Mouse (Mus musculus) kidney, postnatal 36 days (tissue): ENCODE data around the gene Anks6.

ENCODE experiments used
- DNase-seq, 2 experiments: peaks; one replicate each; pipeline ENCODE4 v3.0.0; 2021 to 2022; ENCODE audit warnings: mixed read lengths in 2 of 2

Anks6 gene

DNA sequence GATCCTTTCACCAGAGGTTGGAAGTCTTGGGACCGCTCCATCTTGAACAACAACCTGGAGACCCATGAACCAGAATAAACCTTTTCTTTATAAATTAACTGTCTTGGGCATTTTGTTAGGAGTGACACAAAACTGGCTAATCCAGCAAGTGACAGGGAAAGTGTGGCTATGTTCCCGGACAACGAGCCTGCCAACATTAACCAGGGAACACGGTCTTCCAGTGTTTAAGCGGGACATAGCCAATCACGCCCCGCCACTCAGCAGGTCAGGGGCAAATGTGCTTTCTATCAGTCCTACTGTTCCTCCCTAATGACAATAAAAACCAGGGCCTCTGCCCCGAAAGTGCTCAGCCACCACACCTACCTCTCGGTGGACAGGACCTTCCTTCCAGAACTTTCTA is 13.4 kb downstream of the Anks6 start:
- peak; percentile 57 to 58 for DNase-seq

DNA sequence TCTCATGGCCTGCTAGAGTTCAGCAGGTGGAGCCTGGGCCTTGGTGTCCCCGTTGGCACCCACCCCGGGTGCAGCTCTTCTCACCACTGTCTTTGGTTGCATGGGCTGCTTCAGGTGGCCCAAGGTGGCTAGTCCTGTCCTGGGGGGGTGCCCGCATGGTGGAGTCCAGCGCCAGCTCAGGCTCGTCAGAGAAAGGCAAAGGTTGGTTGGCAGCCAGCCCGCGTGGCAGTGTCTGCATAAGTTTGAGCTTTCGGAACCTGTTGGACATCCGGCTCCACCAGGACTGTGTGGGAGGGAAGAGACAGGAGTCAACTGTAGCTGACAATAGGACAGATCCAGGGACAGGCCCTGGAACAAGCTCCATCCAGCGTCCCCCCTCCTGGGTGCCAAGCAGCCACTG is 17.6 kb downstream of the Anks6 start:
- DNase-seq: peak; percentile 94

DNA sequence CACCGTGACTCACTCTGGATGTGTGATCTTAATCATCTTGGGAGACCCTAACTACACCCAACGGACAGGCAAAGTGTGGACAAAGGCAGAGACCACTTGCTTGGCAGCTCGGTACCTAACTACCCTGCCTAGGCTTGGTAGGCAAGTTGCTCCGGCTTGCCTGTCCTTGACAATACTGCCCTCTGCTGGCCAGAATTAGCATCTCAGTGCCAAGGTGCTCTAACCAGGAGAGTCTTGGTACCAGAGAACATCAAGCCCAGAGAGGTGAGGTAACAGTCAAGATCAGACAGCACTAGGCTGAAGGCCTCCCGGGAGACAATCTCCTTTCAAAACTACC is 19.9 kb downstream of the Anks6 start:
- peak; percentile 81 to 93 for DNase-seq

DNA sequence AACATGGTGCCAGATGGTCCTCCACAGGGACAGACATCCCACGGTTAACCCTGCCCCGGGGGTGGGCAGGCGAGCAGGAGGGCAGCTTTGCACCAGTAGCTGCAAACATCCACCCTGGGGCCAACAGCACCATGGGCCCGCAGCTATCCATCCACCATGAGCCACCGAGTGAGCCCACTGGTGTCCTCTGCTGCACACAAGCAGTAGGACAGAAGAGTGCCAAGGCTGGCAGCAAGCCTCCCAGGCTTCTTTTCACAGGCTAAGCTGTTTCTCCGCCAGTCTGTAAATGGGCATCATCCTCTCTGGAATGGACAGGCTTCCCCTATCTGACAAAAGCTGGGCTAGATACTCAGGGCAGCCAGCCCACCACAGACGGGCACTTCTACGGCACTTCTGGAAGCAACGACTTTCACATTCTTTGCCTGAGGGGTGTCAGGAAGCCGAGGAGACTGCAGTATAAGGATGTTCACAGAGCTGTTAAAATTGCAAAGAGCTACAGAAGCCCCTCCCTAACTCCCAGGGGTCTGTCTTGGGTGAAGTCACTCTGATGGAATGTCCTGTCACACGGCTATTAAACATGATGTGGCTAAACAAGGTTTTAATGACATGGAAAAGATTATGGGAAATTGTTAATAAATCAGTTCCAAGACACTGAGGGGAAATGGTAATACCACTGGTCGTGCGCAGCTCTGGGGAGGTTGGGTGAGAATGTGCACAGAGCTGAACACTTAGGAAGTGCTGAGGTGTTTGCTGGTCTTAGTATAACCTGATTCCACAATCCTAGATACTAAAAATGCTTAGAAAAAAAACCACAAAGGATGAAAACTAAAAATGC is 20.5 kb downstream of the Anks6 start:
- DNase-seq: no peak

DNA sequence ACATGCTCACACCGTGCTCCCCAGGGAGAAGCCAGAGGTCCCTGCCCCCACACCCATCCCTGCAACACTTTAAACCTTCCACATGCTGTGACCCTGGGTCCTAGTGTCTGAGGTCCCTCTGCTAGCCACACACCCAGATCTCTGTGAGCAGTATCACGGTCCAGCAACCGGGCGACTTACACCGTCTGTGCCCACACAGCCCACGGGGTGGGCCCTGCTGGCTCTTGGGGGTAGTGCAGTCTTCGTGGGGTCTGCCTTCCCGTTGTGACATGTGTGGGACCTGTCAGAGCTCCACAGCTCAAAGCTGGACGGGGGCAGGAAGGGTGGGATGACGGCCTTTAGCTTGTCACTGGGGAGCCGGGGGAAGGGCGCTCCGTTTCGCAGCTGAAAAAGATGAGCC is 21.7 kb downstream of the Anks6 start:
- DNase-seq: no peak

DNA sequence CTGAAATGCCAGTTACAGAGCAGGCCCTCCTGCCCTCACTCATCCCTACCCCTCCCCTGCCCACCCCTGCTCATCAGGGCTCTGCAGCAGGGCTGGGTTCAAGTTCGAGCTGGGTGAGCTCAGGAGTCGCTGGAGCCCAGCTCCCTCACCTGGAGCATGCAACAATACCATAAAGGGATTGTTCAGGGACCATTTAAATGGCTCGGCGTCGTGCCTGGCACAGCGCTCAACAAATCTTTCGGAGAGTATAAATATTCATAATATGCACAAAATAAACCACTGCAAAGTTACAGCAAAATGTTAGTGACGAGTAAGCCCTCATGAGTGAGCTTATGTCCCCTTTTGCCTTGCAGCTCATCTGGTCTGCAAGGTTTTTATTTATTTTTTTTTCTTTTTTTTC is 25.1 kb downstream of the Anks6 start:
- DNase-seq: no peak

DNA sequence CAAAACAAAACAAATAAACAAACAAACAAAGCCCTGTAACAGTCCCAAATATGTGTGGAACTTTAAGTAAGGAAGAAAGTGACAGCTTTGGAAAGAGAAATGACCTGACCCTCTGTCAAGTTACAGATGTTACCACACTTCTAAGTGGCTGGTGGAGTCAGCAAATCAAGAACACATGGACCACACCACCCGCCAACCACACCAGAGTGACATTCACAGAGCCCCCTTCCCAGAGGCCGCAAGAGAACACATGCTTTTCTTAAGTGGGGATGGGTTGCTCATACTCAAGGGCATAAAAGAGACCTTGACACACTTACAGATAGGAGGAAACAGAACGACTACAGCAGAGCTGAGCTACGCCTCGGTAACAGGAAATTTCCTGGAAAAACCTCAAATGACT is 28.4 kb downstream of the Anks6 start:
- no peak for DNase-seq

DNA sequence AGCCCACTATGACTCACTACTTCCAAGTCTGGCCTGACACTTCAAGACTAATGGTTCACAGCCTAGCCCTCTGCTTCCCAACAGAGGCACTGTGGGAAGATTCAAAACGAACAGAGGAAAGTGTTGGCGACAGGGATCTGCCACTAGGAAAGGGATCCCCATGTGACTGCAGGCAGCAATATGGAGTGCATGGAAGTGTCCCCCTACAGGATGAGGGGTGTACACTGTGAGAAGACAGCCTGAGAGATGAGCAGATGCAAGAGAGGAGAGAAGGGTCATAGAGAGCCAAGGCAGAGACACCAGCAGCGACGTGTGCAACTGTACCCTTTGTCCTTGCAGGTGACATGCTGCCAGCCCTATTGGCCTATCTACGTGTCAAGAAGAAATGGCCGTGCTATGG is 33.3 kb downstream of the Anks6 start:
- DNase-seq: no peak

DNA sequence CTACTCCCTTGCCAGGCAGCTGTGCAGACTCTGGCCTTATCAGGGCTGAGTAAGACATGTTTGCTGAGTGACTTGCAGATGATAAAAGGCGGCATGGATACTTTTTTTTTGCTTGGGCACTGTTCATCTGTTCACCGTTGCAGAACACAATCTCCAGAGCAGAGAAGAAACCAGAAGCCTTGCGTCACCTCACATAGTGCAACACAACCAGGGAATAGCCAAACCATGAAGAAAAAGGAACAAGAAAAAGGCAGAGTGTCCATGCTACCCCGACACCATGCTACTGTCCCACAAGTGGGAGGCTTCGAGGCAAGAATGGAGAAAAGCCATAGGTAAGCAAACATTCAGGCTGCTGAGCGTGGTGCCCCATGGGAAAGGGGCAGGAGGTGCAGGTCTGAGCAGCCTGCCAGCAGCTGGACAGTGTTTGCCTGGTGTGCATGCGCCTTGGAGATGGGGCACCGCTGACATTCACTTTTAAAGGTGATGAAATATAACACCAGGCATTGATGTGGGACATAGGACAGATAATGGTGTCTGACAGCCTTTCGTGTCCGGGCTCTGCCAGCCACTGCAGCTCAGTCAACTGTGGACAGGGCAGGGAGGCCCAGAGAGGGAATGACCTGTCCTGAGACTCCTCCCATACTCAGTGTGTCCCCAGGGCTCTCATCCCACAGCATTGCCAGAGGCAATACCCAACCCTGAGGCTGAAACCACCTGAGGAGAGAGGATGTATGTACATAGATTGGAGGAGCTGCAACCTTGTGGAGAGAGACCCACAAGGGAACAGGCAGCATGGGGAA is 34.2 kb downstream of the Anks6 start:
- DNase-seq: no peak

DNA sequence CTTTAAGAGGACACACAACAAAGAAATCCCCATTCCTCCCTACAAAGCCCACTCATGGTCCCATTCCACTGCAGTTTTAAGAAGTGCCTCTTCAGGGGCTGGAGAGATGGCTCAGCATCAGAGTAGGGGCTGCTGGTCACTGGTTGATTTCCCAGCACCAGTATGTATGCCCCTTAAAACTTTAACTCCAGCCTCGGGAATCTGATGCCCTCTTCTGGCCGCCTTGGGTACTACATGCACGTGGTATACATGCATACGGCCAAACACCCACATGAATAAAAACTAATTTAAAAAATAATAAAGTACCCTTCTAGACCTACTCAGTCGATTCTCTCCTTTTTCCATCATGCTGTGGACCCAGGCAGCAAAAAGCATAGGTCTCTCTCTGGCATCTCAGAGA is 36.7 kb downstream of the Anks6 start:
- peak; percentile 40 to 85 for DNase-seq

DNA sequence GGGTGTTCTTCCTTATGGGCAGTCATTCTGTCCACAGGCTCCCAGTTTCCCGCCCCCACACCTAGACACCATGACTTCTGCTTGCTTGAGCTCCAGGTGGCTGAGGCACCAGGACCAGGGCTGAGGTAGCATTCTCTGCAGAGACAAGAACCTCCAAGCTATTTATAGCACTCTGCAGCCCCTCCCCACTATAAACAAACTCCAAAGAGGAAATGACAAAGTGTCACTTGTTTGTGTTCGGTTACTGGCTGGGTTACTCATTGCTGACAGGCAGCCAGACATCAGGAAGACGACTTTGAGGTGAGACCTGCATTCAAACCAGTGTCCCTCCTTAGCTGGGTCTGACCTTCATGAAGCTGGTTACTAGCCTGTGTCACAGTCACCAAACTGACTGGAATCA is 42.1 kb downstream of the Anks6 start:
- no peak for DNase-seq

DNA sequence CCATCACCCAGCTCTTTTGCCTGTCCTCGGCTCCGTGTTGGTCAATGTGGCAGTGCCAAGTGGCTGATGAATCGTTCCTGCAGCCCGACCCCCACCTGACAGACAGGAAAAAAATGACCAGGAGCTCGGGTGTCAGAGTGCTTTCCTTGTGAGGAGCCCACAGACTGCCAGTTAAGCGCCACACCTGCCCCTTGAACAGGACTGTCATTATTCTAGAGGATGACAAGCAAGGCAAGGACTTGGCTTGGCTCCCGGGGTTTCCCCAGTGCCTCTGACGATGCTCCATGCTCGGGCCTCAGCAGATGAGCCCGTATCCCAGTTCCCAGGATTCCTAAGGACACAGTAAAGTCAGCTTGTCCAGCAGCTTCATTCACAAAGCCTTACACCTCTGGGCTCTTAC is 44.8 kb downstream of the Anks6 start:
- peak in 1 of 2 experiments; percentile 27 for DNase-seq

DNA sequence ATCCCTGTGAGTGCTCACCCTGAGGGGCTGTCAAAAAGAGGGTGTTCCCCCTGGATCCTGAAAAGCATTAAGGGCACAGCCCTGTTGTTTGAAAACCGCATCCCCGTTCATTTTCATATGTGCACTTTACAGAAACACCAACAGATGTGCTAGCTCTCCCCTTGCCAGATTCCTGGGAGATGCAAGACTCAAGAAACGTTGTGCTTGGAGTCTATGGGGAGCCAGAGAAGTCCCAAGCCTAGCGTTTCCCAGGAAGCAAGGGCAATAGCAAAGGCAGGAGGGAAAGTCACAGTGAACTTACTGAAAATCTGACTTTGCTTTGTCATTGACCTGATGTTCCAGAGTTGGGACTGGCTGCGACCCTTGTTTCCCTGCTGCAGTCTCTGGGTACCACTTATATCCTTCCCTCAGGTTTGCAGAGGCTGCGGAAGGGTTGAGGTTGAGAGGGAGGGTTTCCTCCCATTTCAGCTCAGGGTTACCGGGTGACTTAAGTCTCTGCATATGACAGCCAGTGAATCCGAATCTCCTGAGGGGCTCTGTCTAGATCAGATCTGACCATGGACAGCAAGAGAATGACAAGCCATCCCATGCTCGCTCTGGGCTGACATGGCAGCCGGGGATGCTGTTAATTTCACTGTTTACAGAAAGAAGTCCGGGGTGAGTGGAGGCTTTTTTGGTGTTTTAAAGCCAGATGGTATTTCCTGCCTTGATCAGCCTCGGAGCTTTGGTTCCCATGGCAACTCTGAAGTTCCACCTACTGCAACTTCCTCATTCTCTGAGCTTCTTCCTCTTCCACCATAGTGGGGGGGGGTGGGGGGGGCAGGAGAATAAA is 46.6 kb downstream of the Anks6 start:
- peak; percentile 26 to 48 for DNase-seq

DNA sequence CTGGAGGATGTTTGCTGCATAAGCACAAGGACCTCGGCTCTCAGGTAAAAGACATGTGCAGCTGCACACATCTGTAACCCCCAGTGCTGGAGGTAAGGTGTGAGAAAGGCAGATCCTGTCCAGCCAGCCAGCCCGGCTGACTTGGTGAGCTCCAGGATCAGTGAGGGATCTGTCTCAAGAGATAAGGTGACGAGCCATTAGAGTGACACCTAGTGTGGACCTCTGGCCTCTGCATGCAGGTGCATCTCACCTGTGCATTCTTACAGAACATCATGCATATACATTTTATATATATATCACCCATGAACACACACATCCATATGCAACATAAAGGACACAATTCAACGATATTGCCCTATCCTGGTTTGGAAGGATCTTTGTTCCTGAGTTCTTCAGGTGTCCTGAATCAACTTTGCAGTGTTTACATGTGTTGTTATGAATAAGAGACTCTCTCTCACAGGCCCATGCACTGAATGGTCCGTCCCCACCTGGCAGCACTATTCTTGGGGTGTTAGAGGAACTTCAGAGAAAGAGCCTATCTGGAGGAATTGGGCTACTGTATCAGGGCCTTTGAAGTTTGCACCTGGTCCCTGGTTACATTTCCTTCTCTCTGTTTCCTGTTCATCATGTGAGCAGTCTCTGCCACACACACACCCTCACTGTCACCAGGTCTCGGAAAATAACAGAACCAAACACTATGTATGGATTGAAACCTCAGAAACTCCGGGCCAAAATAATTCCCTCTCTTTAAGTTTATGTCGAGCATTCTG is 56.4 kb downstream of the Anks6 start:
- DNase-seq: no peak

DNA sequence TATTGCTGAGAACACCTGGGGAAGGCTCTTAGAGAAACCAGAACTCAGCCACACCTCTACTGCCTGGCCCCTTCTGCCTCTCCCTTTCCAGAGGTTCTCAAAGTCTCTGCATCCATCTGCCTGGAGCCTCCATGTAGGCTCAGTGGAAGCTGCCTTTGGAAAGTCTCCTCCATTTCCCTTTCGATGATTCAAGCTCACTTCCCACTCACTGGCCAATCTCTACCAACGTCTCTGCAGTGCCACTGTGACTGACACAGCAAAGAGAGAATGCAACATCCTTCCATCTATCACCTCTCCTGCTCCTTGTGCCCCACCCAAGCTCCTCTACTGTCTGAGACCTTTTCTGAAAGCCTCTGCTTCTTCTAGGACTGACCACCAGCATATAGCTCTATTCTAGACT is 59.3 kb downstream of the Anks6 start:
- no peak for DNase-seq

DNA sequence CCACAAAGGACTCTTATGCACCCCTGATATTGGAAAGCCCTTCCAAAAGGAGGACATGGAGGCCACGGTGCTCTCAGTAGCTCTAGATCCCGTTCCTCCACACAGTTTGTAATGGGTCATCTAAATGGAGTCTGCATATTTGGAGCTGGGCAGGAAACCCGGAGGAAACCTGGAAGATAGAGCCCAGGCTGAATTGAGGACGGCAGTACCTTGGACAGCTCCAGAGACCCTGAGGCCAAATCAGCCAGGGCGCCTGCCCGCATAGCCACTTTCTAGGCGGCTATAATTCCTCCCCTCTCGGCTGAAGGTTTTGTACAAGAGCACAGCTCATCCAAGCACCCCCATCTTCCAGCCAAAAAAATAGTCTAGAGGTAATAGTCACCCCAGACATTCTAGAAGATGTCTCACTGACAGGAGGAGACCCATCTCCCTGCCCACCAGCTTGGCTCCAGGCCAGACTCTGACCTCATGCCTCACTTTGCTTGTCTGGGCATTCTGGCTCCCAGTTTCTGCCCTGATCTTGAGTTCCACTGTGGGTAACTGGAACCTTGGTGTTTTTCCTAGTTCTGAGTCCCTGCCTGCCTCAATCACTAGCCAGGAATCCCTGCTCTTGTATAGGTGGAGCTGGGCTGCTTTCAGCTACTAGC is 64.3 kb downstream of the Anks6 start:
- DNase-seq: peak; percentile 37 to 77

DNA sequence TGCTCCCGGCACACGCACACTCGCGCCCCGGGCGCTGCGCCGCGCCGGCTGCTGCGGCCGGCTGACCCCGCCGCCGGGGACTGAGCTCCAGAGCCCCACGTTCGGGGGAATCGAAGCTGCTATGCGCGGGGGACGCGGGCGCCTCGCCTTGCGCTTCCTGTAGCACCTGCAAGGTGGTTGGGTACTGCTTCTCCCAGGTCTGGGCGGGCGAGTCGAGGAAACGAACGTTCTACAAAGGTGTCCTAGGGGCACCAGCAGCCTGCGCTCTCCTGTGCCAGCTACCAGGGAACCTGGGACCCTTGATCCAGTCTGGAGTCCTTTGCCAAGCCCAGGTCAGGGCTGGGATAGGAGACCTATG is 65.3 kb downstream of the Anks6 start:
- peak in 1 of 2 experiments; percentile 8 for DNase-seq

DNA sequence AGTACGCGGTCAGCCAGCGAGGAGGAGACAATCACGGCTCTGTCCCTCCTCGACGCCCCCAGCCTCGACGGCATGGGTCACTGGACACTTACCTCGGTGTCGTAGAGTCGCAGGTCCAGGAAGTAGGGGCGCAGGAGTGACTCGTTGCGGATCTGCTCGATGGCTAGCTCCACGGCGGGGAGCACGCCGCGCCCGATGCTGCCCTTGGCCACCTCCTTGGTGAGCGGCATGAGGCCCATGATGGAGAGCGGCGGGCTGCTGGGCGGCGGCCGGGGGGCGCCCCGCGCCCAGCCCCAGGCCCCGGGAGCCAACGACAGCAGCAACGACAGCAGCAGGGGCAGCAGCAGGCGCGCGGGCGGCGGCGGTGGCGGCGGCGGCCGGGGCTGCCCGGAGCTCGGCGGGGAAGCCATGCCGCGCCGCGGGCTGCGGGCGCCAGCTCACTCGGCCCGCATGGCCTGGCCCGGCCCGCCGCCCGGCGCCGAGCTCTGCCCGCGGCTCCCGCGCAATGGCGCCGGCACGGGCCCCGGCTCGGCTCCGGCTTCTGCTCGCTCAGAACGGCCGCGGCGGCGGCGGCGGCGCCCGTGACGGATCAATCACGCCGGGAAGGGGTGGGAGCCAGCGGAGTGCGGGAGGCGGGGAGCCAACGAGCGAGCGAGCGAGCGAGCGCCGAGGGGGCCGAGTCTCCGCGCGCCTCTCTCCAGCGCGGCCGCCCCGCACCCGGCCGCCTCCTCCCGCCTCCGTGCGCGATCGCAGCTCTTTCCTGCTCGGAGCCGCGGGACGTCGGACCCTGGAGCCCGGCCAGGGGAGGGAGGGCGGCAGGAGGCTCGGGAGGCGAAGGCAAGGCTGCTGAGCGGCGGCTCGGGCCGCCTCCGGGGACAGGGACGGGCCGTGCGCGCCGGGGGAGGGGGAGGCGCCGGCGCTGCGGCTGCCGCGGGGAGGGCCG is 65.9 kb downstream of the Anks6 start, which contains the start of gene Gabbr2:
Gabbr2 (minus strand) TSS at position 858 of the 943 bp plus-strand sequence.
- peak; percentile 16 to 39 for DNase-seq

DNA sequence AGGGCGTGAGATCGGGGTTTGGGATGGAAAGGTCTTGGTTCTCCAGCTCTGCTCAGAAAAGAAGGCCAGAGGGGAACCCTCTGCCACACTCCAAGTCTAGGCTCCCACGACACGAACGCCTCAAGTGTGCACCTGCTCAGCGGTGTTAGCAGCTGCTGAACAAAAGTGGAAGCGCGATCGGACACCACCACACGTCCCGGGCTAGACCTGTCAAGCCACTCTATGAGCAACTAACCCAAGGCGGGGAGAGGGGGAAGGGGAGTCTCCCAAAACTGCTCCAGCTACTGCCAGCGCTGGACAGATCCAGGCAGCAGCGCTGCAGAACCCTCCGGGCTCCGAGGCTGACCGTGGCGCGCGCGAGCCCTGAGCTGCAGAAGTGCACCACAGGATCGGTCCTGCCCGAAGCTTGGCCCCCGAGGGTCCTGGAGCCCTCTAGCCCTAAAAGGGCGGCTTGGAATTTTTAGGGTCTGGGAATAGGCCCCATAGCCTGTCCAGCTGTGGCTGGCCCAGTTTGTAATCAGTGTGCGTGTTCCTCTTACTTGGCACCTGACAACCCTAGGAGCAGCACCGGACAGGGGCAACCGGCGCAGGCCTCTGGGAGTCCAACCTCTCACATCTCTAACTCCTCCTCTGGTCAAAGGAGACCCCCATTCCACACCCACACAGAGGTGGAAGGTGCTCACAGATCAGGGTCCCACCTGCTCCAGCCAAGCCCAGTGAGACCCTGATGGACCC is 66.8 kb downstream of the Anks6 start:
- peak in 1 of 2 experiments; percentile 19 for DNase-seq

DNA sequence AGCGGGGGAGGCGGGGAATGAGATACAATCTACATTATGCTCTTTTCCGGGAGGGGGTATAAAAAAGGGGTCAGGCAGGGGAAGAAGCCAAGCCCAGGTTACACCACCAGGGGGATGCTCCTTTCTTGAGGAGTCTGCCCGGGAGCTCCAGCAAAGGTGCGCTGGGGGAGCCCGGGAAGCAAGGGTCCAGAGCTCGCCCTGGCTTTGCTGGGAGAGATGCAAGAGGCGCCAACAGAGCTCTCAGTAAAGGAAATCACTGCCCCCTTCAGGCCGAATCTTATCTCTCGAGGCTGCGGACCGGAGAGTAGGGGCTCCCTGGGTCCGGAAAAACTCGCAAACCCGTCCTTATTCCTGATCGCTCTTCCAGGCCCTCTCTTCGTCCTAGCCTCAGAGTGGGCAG is 67.4 kb downstream of the Anks6 start:
- DNase-seq: peak; percentile 26 to 66
